Mouse (Mus musculus): ENCODE measurements around the gene Slc1a4. TPM values are rescaled to one million over a fixed set of nuclear protein-coding genes. Genes with fewer than 3 reads are reported as not detected.

Gene Slc1a4
- total and polyA plus RNA-seq, 2 experiments = 1.8 to 3.3 TPM

DNA sequence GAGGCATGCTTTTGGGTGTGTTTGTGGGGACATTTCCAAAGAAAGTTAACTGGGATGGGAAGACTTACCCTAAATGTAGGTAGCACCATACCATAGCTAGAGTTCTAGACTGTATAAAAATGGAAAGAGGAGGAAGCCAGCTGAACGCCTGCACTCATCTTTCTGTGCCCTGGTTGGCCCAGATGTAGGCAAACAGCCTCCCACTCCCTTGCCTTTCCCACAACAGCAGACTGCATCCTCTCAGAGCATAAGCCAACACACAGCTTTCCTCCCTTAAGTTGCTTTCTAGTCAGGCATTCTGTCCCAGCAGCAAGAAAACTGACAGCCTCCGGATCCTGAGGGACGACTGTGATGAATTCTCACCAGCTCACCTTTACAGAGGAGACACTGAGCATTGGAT lies 25.1 kb downstream of the Slc1a4 start:
- H3K27me3 ChIP-seq (ENCODE audit: control insufficient read depth, insufficient read depth, low read length) = no peaks in the 10 kb centered on the region
- no peak overlapping the region for H3K4me3 ChIP-seq (ENCODE audit: insufficient read depth, low read depth, low read length)
- H3K9ac ChIP-seq (ENCODE audit: low read depth, low read length) = no peak overlapping the region
- no peak for DNase-seq (ENCODE audit: extremely low read depth, low read depth, low spot score)
- WGBS = 86% methylated on average over 3 of the region's 3 CpGs
- H3K27ac ChIP-seq (replicated peaks; ENCODE audit: insufficient read depth, low read depth, low read length) = no peak overlapping the region
- no peaks in the 10 kb centered on the region for H3K36me3 ChIP-seq (ENCODE audit: control insufficient read depth, insufficient read depth, low read length)
- no peaks in the 10 kb centered on the region for H3K79me2 ChIP-seq (ENCODE audit: control insufficient read depth, insufficient read depth, low read length)
- H3K4me1 ChIP-seq (ENCODE audit: control insufficient read depth, insufficient read depth, low read length) = no peaks in the 10 kb centered on the region
- TF ChIP-seq POLR2A (IDR thresholded peaks at IDR 0.05; ENCODE audit: extremely low read depth, insufficient read depth, low read length) = no peak
- no peak for TF ChIP-seq CTCF (IDR thresholded peaks at IDR 0.05; ENCODE audit: low read depth, low read length)

DNA sequence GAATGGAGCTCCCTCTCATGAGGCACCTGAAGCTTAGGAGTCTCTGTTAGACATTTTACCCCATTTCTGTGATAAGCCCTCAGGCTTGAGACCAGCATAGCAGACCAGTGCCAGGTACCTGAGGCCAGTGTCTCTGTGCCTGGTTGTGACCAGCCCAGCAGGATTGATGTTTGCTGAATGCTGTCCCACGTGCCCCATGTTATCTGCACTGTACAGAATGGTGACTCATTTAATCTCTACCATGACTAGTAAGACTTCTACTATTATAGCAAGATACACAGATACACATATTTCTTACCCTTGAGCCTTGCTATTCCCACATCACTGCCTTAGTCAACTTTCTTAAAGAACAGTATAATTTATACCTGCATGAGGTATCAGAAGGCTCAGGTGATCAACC lies 26.9 kb downstream of the Slc1a4 start:
- WGBS = 71% methylated on average over 1 of the region's 1 CpGs
- no peak for DNase-seq (ENCODE audit: extremely low read depth, low read depth, low spot score)
- H3K9ac ChIP-seq (ENCODE audit: low read depth, low read length) = no peak overlapping the region

DNA sequence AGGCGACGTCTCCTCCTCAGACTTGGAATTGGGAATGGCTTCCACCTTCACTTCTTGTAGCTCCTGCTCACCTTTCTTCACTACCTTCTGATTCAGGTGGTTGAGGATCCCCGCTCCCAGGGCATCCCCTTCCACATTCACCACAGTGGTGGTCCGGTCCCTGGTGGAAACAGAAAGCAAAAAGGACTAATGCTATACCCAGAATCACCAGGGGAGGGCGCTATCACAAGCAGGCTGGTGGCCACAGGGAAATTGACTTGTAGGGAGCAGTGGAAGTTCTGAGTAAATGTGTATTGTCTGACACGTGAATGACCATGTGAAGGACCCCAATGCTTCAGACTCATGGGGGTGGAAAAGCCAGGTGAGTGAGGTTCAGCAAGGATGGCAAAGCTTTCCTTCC lies 28.2 kb downstream of the Slc1a4 start:
- Histone ChIP-seq H3K79me2 (ENCODE audit: control insufficient read depth, insufficient read depth, low read length) (no peaks in the 10 kb centered on the region), H3K27ac (replicated peaks; ENCODE audit: insufficient read depth, low read depth, low read length) (no peak overlapping the region), H3K9ac (ENCODE audit: low read depth, low read length) (no peak overlapping the region), H3K27me3 (ENCODE audit: control insufficient read depth, insufficient read depth, low read length) (no peaks in the 10 kb centered on the region), H3K4me1 (ENCODE audit: control insufficient read depth, insufficient read depth, low read length) (no peaks in the 10 kb centered on the region), H3K4me3 (ENCODE audit: insufficient read depth, low read depth, low read length) (no peak overlapping the region), H3K36me3 (ENCODE audit: control insufficient read depth, insufficient read depth, low read length) (no peaks in the 10 kb centered on the region)
- peak; percentile 17 for DNase-seq (ENCODE audit: extremely low read depth, low read depth, low spot score)
- WGBS = 73% methylated on average over 6 of the region's 6 CpGs
- no peak for TF ChIP-seq POLR2A (IDR thresholded peaks at IDR 0.05; ENCODE audit: extremely low read depth, insufficient read depth, low read length)
- TF ChIP-seq CTCF (IDR thresholded peaks at IDR 0.05; ENCODE audit: low read depth, low read length) = peak; percentile 76; the same call in 1 of the 2 replicates

More for the DNA sequence above, 26.9 kb downstream of the Slc1a4 start:
- H3K4me1 ChIP-seq (ENCODE audit: control insufficient read depth, insufficient read depth, low read length) = no peaks in the 10 kb centered on the region
- no peaks in the 10 kb centered on the region for H3K27me3 ChIP-seq (ENCODE audit: control insufficient read depth, insufficient read depth, low read length)
- H3K4me3 ChIP-seq (ENCODE audit: insufficient read depth, low read depth, low read length) = no peak overlapping the region
- H3K79me2 ChIP-seq (ENCODE audit: control insufficient read depth, insufficient read depth, low read length) = no peaks in the 10 kb centered on the region
- TF ChIP-seq POLR2A (IDR thresholded peaks at IDR 0.05; ENCODE audit: extremely low read depth, insufficient read depth, low read length) (no peak), CTCF (IDR thresholded peaks at IDR 0.05; ENCODE audit: low read depth, low read length) (no peak)
- H3K27ac ChIP-seq (replicated peaks; ENCODE audit: insufficient read depth, low read depth, low read length) = no peak overlapping the region
- no peaks in the 10 kb centered on the region for H3K36me3 ChIP-seq (ENCODE audit: control insufficient read depth, insufficient read depth, low read length)

- Histone ChIP-seq H3K4me1 (ENCODE audit: control insufficient read depth, insufficient read depth, low read length) (no peaks in the 10 kb centered on the region), H3K27ac (replicated peaks; ENCODE audit: insufficient read depth, low read depth, low read length) (no peak overlapping the region), H3K36me3 (ENCODE audit: control insufficient read depth, insufficient read depth, low read length) (no peaks in the 10 kb centered on the region), H3K79me2 (ENCODE audit: control insufficient read depth, insufficient read depth, low read length) (no peaks in the 10 kb centered on the region), H3K4me3 (ENCODE audit: insufficient read depth, low read depth, low read length) (no peak overlapping the region), H3K27me3 (ENCODE audit: control insufficient read depth, insufficient read depth, low read length) (no peaks in the 10 kb centered on the region), H3K9ac (ENCODE audit: low read depth, low read length) (no peak overlapping the region)
- 84% methylated on average over 4 of the region's 4 CpGs for WGBS
- TF ChIP-seq CTCF (IDR thresholded peaks at IDR 0.05; ENCODE audit: low read depth, low read length) (no peak), POLR2A (IDR thresholded peaks at IDR 0.05; ENCODE audit: extremely low read depth, insufficient read depth, low read length) (no peak)
- no peak for DNase-seq (ENCODE audit: extremely low read depth, low read depth, low spot score)
Observed at GRCm38 (mm10) chr11:20301332-20301731, 31.2 kb downstream of the Slc1a4 start.

- Histone ChIP-seq H3K36me3 (ENCODE audit: control insufficient read depth, insufficient read depth, low read length) (no peaks in the 10 kb centered on the region), H3K27me3 (ENCODE audit: control insufficient read depth, insufficient read depth, low read length) (no peaks in the 10 kb centered on the region), H3K9ac (ENCODE audit: low read depth, low read length) (no peak overlapping the region), H3K4me3 (ENCODE audit: insufficient read depth, low read depth, low read length) (no peak overlapping the region), H3K4me1 (ENCODE audit: control insufficient read depth, insufficient read depth, low read length) (no peaks in the 10 kb centered on the region), H3K79me2 (ENCODE audit: control insufficient read depth, insufficient read depth, low read length) (no peaks in the 10 kb centered on the region), H3K27ac (replicated peaks; ENCODE audit: insufficient read depth, low read depth, low read length) (no peak overlapping the region)
- WGBS = 75% methylated on average over 6 of the region's 6 CpGs
- DNase-seq (ENCODE audit: extremely low read depth, low read depth, low spot score) = no peak
- TF ChIP-seq POLR2A (IDR thresholded peaks at IDR 0.05; ENCODE audit: extremely low read depth, insufficient read depth, low read length) = no peak
- TF ChIP-seq CTCF (IDR thresholded peaks at IDR 0.05; ENCODE audit: low read depth, low read length) = no peak
Observed at GRCm38 (mm10) chr11:20300850-20301249, 31.7 kb downstream of the Slc1a4 start.

- H3K36me3 ChIP-seq (ENCODE audit: control insufficient read depth, insufficient read depth, low read length) = no peaks in the 10 kb centered on the region
- no peaks in the 10 kb centered on the region for H3K79me2 ChIP-seq (ENCODE audit: control insufficient read depth, insufficient read depth, low read length)
- H3K27ac ChIP-seq (replicated peaks; ENCODE audit: insufficient read depth, low read depth, low read length) = no peak overlapping the region
- 67% methylated on average over 6 of the region's 6 CpGs for WGBS
- no peaks in the 10 kb centered on the region for H3K27me3 ChIP-seq (ENCODE audit: control insufficient read depth, insufficient read depth, low read length)
- no peak for DNase-seq (ENCODE audit: extremely low read depth, low read depth, low spot score)
- no peaks in the 10 kb centered on the region for H3K4me1 ChIP-seq (ENCODE audit: control insufficient read depth, insufficient read depth, low read length)
- H3K9ac ChIP-seq (ENCODE audit: low read depth, low read length) = no peak overlapping the region
- TF ChIP-seq CTCF (IDR thresholded peaks at IDR 0.05; ENCODE audit: low read depth, low read length) (no peak), POLR2A (IDR thresholded peaks at IDR 0.05; ENCODE audit: extremely low read depth, insufficient read depth, low read length) (no peak)
- no peak overlapping the region for H3K4me3 ChIP-seq (ENCODE audit: insufficient read depth, low read depth, low read length)
Observed at GRCm38 (mm10) chr11:20299900-20300299, 32.6 kb downstream of the Slc1a4 start.
